Mouse (Mus musculus): ENCODE measurements around the gene Kng1.
"Not testable (repeated sequence)": the region's sequence is repeated elsewhere in the genome, so short reads cannot be mapped to it uniquely, and the experiment has no call there.

Gene Kng1

DNA sequence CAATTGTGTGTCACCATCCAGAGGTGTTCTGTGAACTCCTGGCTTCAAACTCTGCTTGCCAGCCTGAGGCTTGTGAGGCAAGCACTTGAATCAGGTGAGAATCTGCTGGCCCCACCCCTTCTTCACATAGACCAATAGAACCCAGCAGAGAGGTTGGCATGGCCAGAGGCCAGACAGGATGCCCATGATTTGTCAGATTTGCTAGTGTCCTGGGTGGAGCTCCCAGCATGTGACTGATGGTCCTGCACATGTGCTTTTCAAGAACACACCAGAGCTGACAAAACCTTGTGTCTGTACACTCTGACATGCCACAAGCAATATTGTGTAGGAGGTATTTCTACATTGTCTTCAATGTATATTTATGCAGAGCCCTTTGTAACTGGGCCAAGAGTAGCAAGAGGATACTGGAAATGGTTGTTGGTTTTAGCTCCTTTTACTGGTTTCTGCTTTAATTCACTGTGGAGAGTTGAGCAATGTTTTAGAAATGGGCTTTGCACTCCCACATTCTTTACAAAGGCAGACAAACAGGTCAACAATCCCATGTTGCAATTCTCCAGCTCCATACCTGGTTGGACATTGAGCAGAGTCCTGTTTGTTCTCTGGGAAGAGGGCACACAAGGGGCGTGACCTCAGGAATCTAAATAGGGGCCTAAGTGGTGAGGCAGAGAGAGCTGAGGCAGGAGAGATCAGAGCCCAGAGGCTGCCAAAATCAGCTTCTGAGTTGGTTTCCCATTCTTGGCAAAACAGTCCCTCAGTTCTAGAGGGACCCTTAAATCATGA, at the start of gene Kng1:
Gene Kng1, plus strand, starts transcription at position 198 of the 780 bp plus-strand sequence.
- not testable (repeated sequence) for DNase-seq (ENCODE audit: low spot score in 2 of 2)

- not testable (repeated sequence) for DNase-seq (ENCODE audit: low spot score in 2 of 2)
Observed at GRCm38 (mm10) chr16:23013786-23014185, 43.9 kb upstream of the Kng1 start.

DNA sequence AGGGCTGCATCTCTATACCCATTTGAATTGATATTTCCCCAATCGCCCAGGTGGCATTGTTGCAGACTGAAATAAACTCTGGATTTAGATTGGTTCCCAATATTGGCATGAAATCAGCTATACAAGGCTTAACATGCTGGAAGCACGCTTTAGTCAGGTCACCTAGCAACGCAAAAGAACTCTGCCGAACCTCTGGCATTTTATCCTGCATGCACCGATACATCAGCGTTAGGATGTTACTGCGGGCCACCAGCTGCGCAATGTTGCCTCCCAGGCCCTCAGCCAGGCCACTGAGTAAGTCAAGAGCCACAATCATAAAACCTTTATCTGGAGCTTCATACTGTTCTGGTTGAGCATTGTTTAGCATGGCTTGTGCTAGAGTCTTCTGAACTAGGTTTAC, 43.0 kb upstream of the Kng1 start:
- DNase-seq (ENCODE audit: low spot score in 2 of 2), result not testable (repeated sequence)

DNA sequence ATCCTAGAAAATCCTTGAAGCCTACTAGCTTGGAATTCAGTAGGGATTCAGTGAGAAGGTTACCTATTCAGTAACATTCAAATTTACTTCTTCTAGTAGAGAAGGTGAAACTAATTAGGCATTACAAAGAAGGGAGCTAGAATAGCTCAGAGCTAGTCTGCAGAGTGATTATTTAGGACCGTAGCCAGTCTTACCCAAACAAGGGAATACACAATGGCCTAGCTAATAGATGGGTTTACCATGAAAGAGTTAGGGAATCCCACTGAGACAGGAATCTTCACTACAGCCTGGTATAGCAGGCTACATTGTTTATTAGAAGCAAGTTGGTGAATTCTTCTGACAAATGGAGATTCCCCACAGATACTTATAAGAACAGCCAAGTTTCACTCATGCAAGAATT, 37.1 kb upstream of the Kng1 start:
- not testable (repeated sequence) for DNase-seq (ENCODE audit: low spot score in 2 of 2)

- no peak for DNase-seq (ENCODE audit: low spot score in 2 of 2)
Observed at GRCm38 (mm10) chr16:23025111-23025510, 32.6 kb upstream of the Kng1 start.

- no peak for DNase-seq (ENCODE audit: low spot score in 2 of 2)
Observed at GRCm38 (mm10) chr16:23026582-23026981, 31.1 kb upstream of the Kng1 start.

DNA sequence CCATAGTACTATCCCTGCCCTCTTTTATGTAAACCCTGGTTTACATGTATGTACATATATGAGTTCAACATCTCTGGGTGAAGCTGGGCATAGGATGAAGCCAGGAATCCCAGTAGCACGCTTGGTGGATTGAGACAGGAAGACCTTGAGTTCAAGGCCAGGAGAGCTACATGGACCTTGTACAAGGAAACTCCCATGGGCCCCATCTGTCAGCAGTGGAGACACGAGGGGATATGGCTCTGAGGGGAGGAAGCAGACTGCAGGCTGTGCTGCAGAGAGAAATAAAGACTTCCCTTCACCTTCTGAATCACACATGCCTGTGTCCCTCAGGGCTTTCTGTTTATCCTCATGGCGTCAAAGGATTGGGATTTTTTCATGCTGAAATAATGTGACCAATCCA, 30.3 kb upstream of the Kng1 start:
- not testable (repeated sequence) for DNase-seq (ENCODE audit: low spot score in 2 of 2)

DNA sequence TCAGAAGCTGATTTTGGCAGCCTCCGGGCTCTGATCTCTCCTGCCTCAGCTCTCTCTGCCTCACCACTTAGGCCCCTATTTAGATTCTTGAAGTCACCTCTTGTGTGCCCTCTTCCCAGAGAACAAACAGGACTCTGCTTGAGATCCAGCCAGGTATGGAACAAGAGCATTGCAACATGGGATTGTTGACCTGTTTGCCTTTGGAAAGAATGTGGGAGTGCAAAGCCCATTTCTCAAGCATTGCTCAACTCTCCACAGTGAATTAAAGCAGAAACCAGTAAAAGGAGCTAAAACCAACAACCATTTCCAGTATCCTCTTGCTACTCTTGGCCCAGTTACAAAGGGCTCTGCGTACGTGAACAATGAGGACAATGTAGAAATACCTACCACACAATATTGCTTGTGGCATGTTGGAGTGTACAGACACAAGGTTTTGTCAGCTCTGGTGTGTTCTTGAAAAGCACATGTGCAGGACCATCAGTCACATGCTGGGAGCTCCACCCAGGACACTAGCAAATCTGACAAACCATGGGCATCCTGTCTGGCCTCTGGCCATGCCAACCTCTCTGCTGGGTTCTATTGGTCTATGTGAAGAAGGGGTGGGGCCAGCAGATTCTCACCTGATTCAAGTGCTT, 28.6 kb upstream of the Kng1 start, which contains the start of gene Kng2:
Gene Kng2, minus strand, starts transcription at position 517 of the 635 bp plus-strand sequence.
- not testable (repeated sequence) for DNase-seq (ENCODE audit: low spot score in 2 of 2)

GRCm38 (mm10) chr16:23030673-23031435, 26.8 kb upstream of the Kng1 start:
- no peak for DNase-seq (ENCODE audit: low spot score in 2 of 2)

- DNase-seq (ENCODE audit: low spot score in 2 of 2), result no peak
Observed at GRCm38 (mm10) chr16:23033673-23034072, 24.0 kb upstream of the Kng1 start.

GRCm38 (mm10) chr16:23037744-23038143, 19.9 kb upstream of the Kng1 start:
- no peak for DNase-seq (ENCODE audit: low spot score in 2 of 2)

GRCm38 (mm10) chr16:23039281-23039680, 18.4 kb upstream of the Kng1 start:
- no peak for DNase-seq (ENCODE audit: low spot score in 2 of 2)

DNA sequence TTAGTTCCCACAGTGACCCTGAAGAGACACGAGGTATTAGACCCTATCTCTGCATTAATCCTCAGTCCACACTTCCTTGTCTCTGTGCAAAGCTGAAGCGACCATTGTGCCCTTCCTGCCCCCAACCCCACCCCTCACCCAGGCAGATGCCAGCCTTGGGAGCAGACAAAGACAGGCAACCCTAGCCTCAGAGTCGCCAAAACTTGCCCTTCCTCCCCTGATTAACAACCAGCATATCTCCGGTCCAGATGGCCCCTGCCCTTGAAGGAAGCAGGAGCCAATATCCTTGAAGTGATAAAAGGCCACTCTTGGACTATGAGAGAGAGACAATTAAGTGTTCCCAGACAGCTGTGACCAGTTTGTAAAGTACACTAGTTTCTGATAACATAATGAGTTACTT, 16.8 kb upstream of the Kng1 start:
- DNase-seq (ENCODE audit: low spot score in 2 of 2), result no peak

- DNase-seq (ENCODE audit: low spot score in 2 of 2), result no peak
Observed at GRCm38 (mm10) chr16:23046319-23046718, 11.3 kb upstream of the Kng1 start.

DNA sequence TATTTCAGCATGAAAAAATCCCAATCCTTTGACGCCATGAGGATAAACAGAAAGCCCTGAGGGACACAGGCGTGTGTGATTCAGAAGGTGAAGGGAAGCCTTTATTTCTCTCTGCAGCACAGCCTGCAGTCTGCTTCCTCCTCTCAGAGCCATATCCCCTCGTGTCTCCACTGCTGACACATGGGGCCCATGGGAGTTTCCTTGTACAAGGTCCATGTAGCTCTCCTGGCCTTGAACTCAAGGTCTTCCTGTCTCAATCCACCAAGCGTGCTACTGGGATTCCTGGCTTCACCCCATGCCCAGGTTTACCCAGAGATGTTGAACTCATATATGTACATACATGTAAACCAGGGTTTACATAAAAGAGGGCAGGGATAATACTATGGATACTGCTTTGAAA, 2.0 kb downstream of the Kng1 start:
- DNase-seq (ENCODE audit: low spot score in 2 of 2), result not testable (repeated sequence)

DNA sequence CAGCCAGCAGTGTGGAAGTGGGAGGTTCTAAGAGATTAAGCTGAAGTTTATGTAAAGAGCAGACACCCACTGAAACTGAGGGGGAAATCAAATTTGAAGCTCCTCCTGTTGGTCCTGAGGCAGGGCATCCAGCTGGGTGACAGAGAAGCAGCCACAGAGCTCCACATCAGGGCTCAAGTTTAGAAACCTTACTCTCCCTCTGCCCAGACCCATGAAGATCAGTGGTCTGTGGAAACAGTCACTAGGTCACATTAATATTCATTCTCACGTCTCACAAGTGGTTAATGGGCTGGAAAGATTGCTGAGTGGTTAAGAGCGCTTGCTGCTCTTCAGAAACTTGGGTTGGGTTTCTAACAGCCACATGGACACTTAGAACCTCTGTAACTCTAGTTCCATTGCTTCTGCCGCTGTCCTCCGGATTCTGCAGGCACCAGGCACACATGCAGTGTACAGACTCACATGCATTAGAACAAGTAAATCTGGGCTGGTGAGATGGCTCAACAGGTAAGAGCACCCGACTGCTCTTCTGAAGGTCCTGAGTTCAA, 3.2 kb downstream of the Kng1 start:
- DNase-seq (ENCODE audit: low spot score in 2 of 2), result not testable (repeated sequence)

GRCm38 (mm10) chr16:23077516-23077915, 19.9 kb downstream of the Kng1 start:
- DNase-seq (ENCODE audit: low spot score in 2 of 2), result not testable (repeated sequence)

- not testable (repeated sequence) for DNase-seq (ENCODE audit: low spot score in 2 of 2)
Observed at GRCm38 (mm10) chr16:23087159-23087558, 29.5 kb downstream of the Kng1 start.

DNA sequence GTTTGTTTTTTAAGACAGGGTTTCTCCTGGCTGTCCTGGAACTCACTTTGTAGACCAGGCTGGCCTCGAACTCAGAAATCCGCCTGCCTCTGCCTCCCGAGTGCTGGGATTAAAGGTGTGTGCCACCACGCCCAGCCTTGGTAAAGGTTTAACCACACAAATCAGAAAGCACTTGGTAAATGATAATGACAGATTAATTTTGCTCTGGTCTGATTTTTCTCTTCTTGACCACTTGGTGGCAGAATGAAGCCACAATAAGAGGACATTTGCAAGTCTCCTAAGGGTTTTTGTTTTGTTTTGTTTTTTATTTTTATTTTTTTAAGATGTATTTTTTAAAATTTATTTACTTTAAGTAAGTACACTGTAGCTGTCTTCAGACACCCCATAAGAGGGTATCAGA, 30.0 kb downstream of the Kng1 start:
- not testable (repeated sequence) for DNase-seq (ENCODE audit: low spot score in 2 of 2)

DNA sequence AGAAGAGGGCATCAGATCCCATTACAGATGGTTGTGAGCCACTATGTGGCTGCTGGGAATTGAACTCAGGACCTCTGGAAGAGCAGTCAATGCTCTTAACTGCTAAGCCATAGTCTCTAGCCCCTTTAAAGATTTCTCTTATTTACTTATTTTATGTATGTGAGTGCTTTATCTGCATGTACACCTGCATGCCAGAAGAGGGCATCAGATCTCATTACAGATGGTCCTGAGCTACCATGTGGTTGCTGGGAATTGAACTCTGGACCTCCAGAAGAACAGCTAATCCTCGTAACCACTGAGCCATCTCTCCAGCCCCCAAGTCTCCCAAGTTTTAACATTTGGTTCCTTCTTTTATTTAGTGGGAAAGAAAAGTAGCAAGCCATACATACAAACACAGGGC, 30.8 kb downstream of the Kng1 start:
- not testable (repeated sequence) for DNase-seq (ENCODE audit: low spot score in 2 of 2)

DNA sequence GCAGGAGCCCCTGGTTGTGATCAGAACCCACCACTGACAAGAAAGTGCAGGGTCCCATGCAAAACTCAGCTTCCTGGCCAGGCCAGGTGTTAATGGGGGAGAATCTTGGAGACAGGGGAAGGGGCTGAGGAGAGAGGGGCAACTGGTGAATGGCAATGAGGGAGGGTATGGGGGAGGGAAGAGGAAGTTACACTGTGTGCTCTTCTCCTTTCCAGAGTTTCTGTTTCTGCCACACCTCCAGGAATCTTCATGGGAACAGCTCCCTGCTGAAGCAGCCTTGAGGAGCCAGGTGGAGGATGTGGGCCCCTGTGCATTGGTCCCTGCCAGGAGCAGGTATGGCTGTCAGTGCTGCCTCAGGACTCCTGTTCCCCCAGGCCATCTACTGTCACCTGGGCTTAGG, 33.7 kb downstream of the Kng1 start:
- DNase-seq (ENCODE audit: low spot score in 2 of 2), result not testable (repeated sequence)

GRCm38 (mm10) chr16:23093321-23093953, 35.8 kb downstream of the Kng1 start:
- no peak for DNase-seq (ENCODE audit: low spot score in 2 of 2)
